Mouse (Mus musculus) lung, postnatal 4 days (tissue): ENCODE data around the gene Dchs1.
"Not testable (repeated sequence)": the region's sequence is repeated elsewhere in the genome, so short reads cannot be mapped to it uniquely, and the experiment has no call there.

ENCODE experiments used
- DNase-seq, 2 experiments: peaks; one replicate each; pipeline ENCODE4 v3.0.0; 2021

Gene Dchs1

DNA sequence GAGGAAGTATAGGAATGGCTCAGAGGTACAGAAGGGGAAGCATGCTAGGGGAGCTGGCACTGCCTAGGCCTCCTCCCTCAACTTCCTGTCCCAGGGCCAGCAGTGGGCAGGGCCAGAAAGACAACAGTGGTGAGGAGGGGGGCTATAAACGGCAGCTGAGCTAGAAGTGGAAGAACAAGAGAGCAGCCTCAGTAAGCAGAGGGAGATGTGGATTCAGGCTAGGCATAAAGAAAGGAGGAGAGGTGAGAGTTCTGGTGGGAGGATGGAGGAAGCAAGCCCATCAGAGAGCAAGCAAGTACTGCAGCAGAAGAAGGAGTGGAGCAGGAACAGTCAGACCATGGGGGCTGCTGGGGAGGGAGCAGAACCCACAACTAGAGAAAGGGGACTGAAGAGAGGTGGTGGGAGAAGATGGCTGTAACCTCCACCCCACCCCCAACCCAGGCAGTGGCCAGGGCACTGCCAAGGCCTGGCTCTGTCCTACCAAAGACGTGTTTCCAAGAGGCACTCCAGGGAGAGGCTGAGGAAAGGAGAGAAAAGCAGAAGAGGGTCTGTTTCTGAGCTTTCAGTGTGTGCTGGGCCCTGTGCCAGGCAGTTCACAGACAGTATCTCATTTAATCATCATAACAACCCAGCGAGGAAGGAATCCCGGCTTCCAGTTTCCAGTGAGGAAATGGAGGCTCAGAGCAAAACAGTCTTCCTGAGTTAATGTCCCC lies 8.7 kb downstream of the Dchs1 start:
- peak; percentile 71 to 81 for DNase-seq

DNA sequence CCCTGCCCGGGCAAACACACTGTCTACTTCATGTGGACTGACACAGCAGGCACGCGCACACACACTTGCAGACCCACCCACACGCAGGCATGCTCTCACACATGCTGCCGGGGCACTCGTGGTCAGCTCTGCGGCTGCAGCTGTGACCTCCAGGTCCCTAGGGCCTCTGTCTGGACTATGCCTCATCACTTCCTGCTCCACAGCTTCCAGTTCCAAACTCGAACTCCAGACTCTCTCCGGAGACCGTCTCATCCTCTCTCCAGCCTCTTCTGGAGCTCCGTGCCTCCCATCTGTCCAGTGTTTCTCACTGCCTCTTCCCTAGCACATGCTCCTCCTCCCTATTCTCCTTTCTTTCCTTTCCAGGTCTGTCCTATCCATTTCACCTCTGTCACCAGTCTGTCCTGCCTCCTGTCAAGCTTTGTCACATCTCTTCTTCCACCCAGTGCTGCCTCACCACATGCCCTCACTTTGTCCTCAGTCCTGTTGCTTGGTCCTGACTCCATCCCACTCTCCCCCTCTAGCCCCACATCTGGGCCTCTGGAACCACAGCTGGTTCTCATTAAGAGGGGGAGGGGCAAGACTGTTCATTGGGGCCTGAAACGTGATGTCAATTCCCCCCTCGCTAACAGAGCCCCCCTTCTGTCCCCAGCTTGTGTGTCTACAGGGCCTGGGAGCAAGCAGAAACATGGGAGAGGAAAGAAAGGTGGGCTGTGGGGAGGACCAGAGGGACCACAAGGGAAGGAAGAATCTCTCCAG lies 9.5 kb downstream of the Dchs1 start:
- peak; percentile 62 to 69 for DNase-seq

- no peak for DNase-seq
Measured at GRCm38 (mm10) chr7:105777316-105777715, 10.1 kb downstream of the Dchs1 start.

DNA sequence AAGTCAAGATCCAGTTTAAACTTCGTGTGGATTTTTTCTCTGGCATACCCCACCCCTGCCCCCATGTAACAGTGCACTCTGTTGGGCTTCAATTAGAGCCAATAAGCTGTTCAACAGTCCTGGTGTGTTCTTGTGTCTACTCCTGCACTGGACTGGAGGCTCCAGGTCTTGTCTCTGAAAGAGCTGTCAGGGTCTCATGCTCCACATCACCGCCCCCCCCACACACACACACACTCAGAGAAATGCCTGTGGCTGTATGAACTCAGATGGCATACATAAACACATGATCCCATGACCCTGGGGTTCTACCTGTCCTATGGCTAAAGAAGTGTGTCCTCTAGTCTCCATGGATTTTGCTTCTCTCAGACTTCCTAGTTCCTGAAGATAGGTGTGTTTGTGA lies 11.4 kb downstream of the Dchs1 start:
- no peak for DNase-seq

- no peak for DNase-seq
Measured at GRCm38 (mm10) chr7:105774661-105775060, 12.8 kb downstream of the Dchs1 start.

DNA sequence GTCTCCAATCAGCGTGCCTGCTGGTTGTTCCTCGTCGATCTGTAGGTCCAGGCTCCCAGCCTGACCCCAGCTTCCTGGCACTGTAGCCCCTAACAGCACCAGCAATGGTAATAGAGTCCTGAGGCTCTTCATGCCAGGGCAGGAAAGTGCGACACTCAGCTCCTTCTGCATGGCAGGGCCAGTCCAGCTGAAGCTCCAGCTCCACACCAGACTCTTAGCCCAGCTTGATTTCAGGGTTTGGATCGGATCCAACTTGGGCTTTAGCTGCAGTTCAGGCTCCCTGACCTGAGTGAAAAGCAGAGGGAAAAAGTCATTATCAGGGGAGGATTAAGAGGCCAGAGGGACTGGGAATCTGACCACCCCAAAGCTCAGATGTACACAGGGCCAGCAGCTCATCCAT lies 14.4 kb downstream of the Dchs1 start:
- no peak for DNase-seq

- no peak for DNase-seq
Measured at GRCm38 (mm10) chr7:105772331-105772730, 15.1 kb downstream of the Dchs1 start.

DNA sequence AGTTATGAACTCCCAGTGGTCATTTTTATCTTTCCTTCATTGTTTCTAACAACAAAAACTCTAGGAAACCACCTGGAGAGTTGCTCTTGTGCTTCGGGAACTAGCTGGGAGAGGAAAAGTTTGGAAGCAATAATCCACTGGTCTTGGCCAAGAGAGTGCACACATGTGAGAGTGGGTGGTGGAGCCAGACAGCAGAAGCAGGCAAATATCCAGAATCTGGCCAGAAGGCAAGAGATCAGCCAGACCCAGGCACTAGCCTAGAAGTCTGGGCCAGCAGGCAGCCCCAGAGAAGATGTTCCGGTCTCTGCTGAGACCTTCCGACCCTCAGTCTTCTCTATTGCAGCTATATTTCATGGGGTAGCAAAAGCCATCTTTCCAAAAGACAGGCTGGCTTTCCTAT lies 17.5 kb downstream of the Dchs1 start:
- no peak for DNase-seq

- DNase-seq = peak; percentile 38 to 63
Measured at GRCm38 (mm10) chr7:105767729-105768165, 19.7 kb downstream of the Dchs1 start.

GRCm38 (mm10) chr7:105764331-105764730 lies 23.1 kb downstream of the Dchs1 start:
- no peak for DNase-seq

DNA sequence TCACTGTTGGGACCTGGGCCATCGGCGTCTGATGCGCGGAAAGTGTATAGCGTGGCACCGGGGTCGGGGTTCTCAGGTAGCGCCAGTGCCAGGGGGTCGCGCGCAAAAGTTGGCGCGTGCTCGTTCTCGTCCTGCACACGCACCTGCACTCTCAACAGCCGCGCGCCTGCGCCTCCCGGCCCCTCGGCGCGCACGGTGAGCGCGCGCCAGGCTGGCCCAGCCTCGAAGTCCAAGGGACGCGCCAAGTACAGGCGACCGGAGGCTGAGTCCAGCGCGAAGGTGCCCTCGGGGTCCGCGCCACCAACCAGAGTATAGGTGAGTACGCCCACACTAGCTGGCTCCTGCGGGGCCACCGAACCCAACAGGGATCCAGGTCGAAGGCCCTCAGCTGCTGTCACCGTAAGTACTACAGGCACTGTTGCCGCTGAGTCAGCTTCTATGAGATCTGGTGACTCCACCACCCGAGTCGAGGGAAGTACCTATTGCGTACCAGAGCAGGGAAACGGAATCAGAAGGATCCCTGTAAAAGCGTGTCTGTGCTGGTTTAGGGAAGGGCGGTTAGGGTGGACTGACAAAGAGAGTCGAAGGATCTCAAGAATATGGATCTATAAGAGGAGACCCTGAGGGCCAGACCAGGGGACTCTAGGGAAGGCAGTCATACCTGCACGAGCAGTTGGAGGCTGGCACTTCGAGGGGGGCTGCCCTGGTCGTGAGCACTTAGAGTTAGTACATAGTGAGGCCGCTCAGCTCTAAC lies 24.8 kb downstream of the Dchs1 start:
- no peak for DNase-seq

GRCm38 (mm10) chr7:105761813-105762484 lies 25.5 kb downstream of the Dchs1 start:
- DNase-seq = no peak

DNA sequence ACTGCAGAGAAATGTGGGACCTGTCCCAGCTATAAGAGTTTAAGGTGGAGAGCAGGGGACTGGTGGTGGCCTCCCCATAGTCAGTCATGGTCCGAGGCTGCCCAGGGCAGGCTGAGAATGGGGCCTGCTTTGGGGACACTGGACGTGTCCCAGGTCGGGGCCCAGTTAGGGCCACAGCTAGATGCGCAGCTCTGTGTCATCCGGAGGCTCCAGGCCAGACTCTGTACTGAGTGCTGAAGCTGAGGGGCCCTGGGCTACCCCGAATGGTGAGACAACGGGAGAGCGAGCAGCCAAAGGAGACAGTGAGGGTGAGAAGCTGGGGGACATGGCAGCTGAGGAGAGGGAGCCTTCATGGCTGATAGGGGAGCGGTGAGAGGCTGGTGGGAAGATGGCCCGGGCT lies 34.2 kb downstream of the Dchs1 start:
- no peak for DNase-seq

GRCm38 (mm10) chr7:105752716-105753115 lies 34.7 kb downstream of the Dchs1 start:
- no peak for DNase-seq

DNA sequence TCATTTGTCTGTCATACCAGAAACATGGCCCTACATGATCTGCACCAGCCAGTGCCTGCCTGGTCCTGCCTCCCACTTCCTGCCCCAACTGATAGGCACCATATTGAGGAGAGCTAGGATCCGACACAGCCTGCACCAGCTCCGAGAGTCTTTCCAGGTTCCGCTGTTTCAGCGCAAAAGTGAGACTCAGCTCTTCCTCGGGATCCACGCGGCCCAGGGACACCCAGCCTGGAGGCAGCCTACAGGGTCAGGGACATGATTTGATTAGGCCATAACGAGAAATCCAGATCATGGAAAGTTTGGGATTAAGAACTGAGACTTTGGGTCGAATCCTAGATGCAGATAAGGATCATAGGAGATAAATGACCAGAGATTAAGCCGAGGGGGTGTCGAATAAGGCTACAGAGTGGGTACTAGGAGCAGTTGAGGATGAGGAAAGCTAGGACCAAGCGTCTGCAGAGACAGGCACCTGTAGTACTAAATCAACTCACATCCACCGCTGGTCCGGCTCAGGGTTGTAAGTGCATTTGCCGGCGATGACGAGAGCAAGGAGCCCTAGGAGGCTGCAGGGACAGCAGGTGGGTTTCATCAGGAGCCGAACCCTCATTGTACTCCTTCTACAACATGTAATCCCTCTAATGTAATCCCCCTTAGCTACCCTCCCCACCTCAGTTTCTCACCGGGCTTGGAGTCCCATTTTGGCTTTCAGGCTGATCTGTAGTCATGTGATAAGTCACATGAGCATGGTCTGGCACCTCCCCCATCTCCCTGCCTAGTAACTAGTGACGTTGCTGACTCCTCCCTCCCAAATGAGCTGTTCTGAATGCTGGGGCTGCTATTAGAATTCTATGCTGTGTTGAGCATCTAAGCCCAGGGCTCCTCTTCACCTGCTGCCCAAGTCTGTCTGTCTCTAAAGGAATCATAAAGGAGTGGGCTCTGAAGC lies 35.7 kb downstream of the Dchs1 start, which contains the start of gene Tpp1:
Gene Tpp1, minus strand, starts transcription at position 745 of the 943 bp plus-strand sequence.
- peak; percentile 90 to 94 for DNase-seq

- no peak for DNase-seq
Measured at GRCm38 (mm10) chr7:105747776-105748175, 39.7 kb downstream of the Dchs1 start.

DNA sequence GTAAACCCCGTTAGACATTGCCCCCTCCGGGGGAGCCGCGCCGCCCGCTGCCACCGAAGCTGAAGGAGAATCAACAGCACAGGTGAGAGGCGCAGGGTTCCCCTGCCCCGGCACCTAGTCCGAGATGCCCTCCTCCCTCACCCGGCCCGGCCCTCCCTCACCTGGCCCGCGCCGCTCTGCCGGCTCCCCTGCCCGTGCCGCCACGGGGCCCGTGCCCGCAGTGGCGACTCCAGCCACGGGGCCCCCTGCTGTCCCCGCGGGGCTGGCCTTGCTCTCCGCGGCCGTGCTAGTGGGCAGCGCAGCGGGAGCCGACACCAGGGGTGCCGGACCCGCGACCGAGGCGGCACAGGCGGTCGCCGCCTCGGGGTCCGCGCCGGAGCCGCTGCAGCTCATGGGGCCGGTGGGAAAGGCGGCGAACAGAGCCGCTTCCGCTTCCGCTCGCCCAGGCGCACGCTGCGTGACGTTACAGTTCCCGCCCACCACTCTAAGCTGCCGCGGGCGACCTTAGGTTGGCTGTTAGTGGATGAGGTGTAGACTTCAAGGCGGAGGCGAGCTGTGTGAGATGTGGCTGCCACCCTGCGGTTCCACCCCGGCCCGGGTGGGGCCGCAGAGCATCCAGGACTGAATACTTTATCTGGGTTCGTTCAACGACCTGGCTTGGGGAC lies 43.4 kb downstream of the Dchs1 start, which contains the start of gene Taf10:
Gene Taf10, minus strand, starts transcription at position 436 of the 665 bp plus-strand sequence.
- peak; percentile 92 to 93 for DNase-seq

DNA sequence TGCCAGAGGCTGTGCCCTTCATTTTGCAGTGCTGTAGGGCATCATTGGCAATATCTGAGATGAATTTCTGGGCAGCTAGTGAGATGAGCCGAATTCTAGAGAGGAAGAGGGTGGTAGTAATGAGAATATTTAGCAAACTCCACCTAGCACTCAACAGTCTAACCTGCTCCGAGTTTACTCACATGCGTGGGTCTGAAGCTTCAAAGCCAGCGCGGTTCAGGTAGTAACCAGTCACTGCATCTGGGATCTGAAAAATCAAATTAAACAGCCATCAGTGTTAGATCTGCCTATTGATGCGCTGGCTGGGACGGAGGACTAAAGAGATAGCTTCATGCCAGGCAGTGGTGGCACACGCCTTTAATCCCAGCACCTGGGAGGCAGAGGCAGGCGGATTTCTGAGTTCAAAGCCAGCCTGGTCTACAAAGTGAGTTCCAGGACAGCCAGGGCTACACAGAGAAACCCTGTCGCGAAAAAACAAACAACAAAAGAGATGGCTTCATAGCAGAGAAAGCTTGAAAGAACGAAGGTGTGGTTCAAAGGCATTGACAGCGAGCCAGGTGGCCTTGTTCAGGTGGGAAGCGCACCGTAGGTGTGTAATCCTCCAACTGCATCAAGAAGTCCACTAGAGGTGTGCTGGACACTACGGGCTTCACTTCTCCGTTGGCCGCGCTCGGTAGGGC lies 44.1 kb downstream of the Dchs1 start:
- not testable (repeated sequence) for DNase-seq

DNA sequence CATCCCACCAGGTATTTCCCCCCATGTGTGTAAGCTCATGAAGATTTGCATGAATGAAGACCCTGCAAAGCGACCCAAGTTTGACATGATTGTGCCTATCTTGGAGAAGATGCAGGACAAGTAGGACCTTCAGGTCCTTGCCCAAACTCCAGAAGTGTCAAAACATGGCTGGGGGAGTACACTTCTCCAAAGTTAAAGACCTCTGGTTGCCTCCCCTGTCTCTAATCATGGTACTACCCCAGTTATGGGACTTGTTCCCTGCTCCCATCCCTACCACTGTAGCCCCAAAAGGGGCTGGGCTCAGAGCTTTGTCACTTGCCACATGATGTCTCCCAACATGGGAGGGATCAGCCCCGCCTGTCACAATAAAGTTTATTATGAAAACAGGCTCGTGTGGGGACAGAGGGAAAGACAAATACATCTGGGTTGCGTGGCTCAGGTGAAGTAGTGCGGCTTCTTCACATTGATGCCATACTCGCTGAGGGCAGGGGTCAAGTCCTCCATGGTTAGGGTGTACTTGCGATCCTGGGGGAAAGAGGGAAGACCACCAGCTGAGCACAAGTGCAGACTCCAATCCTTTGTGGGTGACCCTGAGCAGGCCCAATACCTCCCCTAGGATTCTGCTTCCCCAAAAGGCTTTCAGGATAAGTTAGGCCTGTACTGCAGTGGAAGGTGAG lies 44.8 kb downstream of the Dchs1 start:
- DNase-seq = not testable (repeated sequence)

- DNase-seq = no peak
Measured at GRCm38 (mm10) chr7:105741978-105742377, 45.5 kb downstream of the Dchs1 start.
